Mouse (Mus musculus) lung, postnatal 25 days (tissue): ENCODE data around the gene Paox.
"Not testable (repeated sequence)": the region's sequence is repeated elsewhere in the genome, so short reads cannot be mapped to it uniquely, and the experiment has no call there.

ENCODE experiments used
- DNase-seq: peaks from one replicate; pipeline ENCODE4 v3.0.0; 2022; ENCODE audit warnings: low spot score

Gene Paox

DNA sequence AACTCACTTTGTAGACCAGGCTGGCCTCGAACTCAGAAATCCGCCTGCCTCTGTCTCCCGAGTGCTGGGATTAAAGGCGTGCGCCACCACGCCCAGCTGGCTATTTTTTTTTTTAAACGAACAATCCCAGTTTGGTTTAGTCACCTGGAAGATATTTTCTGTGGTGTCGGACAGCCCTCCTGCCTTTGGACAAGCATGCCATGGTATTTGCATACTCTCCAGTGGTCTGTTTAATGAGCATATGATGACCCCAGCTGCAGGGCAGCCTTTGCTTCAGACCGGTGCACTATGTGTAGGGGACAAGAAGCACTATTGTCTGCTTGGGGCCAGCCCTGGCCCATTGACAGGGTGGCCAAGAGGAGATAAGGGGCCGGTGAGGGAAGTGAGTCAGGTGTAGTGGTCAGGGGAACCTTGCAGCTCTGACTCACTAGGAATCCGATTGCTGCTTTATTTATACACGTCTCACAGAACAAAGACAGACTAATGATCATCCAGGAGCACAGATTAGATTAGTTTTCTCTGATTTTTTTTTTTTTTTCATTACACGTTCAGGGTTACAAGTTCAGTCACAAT lies 5.8 kb downstream of the Paox start:
- DNase-seq: no peak

DNA sequence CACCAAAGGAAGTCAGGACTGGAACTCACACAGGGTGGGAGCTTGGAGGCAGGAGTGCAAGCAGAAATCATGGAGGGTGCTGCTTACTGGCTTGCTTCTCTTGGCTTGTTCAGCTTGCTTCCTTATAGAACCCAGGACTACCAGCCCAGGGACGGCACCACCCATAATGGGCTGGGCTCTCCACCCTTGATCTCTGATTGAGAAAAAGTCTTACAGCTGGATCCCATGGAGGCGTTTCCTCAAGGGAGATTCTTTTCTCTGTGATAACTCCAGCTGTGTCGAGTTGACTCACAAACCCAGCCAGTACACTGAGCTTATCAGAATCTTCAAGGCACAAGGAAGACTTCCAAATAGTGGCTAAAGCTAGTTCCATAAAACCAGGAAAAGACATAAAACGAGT lies 7.2 kb downstream of the Paox start:
- DNase-seq: no peak

DNA sequence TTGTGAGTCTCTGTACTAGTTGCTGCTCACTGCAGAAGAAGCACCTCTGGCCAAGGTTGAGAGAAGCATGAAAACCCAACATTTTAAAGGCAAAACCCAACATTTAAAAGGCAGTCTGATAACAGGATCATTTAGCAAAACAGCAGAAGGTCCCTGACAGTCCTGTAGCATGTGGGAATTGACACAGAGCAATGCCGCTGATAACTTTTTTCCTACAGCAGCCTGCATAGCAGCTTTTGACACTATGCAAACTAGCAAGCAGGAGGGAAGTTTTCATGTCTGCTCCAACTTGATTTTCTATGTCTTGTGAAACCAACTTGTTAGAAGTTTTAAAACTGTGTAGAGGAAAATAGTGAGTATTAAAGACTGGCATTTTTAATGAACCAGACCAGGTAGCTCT lies 8.8 kb downstream of the Paox start:
- DNase-seq: no peak

DNA sequence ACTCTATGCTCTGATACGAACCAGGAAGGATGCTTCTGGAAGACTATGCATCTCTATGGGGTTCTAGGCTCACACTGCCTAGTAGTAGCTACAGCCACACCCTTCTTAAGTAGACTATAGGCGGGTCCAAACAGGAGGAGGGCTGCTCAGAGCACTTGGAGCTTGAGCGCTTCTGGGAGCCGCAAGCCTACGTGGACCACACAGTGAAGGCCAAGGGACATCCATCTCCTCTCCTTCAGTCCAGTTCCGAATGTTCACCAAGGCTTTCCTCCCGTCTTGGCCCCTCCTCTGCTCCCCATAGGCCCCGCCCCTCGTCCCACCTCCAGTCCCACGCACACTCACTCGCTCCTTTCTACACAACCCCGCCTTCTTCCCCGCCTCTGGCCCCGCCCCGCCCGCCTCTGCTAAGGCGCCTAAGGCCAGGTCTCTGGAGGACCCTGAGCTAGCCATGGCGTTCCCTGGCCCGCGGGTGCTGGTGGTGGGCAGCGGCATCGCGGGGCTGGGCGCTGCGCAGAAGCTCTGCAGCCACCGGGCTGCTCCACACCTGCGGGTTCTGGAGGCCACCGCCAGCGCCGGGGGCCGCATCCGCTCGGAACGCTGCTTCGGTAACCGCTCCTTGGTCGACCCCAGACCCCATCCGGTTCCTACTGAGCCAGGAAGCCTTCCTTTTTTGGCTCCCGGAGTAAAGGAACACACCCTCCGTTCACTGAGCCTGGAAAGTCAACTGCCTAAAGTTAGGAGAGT lies 9.9 kb downstream of the Paox start:
- peak; percentile 95 for DNase-seq

DNA sequence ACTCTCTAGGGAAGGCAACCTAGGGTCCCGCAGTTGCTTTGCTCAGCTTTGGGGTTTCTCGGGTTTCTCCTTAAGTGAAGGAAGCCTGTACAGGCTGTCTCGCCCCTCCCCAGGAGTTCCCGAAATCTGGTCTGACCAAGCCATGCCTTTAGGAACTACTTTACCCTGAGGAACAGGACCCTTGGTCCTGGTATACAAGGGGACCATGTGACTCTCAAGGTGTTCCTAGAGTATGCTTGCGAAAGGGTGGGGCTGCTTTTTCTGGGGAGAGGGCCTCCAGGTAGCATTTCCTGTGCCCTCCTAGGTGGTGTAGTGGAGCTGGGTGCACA lies 10.4 kb downstream of the Paox start:
- peak; percentile 22 for DNase-seq

DNA sequence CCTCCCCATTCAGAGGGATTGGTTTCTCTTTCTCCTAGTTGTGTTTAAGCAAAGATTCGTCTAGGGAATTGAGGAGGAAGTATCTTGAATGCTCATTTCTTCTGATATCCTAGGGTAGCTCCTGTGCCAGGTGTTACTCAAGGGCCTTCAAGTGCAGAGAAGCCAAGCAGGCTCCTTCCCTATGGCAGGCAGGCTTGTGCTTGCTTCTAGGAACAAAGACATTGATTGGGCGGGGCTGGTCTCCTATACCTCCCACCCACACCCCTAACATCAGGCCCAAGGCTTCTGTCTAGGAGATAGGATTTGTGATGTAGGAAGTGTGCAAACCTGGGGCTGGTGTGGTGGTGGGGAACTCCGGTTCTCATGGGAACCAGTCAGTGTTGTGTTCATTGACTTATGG lies 11.3 kb downstream of the Paox start:
- no peak for DNase-seq

DNA sequence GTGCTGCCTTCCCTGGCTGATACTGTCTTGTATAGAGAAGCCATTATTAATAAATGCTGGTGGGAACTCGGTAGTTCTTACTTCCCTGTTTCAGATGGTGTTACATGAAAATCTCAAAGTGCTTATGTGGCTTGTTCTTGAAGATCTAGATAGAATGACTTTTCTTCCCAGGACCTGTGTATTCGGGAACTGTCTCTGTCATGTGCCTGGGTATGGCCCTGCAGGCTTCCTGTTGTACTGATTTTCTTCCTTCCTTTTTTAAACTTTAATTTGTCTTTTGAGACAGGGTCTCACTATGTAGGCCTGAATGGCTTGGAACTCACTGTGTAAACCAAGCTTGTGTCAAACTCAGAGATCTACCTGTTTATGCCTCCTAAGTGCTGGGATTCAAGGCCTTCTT lies 12.3 kb downstream of the Paox start:
- DNase-seq: no peak

DNA sequence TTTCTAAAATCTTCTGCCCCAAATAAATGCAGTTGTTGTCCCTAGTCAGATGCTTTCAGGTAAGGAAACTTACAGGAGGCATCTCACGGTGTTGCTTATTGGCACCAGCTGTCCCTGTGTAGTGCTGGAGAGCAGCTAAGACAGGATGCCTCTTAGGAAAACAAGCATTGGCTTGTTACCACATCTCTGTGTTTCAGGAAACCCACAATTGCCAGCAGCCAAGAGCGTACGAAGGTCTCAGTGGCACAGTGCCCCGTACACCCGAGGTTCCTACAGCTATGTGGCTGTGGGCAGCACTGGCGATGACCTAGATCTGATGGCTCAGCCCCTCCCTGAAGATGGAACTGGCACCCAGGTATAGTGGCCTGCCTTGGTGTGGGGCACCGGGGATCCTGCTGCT lies 16.6 kb downstream of the Paox start:
- not testable (repeated sequence) for DNase-seq

DNA sequence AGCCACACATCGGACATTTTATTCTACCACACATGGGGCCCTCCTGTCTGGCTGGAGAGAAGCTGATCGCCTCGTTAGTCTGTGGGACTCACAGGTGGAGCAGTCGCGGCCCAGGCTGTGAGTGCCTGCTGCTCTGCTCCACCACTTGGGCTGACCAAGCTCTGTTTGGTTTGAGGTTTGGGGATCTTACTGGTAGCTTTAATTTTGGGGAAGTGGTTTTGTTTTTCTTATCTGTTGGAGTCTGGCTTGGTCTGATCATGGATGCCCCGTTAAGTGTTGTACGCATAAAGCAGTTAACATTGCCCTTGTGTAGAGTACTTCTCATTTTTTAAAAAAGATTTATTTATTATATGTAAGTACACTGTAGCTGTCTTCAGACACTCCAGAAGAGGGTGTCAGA lies 18.4 kb downstream of the Paox start:
- DNase-seq: not testable (repeated sequence)

DNA sequence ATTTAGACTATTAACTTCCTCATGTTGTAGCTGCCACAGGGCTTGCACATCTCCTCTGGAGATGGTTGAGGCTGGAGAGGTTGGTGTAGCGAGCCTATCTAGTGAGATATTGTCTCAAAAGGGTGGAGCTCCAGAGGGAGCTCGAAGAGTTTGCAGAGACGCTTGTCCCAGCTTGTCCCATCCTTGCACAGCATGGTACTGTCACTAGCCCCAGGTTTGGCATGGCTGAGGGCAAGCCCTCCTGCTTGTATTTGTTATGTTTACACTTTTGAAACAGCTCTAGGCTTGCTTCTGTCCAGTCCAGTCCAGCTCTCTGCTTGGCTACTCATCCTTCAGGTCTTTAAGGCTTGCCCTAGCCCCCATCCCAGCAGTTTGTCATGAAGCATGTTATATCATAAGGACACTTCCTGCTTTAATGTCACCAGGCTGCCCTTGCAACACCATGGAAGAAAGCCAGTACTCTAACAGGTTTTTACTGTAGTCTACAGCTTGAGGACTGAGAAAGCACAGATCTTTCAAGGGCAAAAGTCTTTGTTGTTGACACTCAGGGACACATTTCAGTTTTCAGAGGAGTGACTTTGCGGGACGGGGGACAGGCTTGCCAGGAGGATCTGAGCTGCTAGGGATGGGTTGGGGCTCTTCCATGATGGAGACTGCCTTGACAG lies 19.6 kb downstream of the Paox start:
- no peak for DNase-seq

DNA sequence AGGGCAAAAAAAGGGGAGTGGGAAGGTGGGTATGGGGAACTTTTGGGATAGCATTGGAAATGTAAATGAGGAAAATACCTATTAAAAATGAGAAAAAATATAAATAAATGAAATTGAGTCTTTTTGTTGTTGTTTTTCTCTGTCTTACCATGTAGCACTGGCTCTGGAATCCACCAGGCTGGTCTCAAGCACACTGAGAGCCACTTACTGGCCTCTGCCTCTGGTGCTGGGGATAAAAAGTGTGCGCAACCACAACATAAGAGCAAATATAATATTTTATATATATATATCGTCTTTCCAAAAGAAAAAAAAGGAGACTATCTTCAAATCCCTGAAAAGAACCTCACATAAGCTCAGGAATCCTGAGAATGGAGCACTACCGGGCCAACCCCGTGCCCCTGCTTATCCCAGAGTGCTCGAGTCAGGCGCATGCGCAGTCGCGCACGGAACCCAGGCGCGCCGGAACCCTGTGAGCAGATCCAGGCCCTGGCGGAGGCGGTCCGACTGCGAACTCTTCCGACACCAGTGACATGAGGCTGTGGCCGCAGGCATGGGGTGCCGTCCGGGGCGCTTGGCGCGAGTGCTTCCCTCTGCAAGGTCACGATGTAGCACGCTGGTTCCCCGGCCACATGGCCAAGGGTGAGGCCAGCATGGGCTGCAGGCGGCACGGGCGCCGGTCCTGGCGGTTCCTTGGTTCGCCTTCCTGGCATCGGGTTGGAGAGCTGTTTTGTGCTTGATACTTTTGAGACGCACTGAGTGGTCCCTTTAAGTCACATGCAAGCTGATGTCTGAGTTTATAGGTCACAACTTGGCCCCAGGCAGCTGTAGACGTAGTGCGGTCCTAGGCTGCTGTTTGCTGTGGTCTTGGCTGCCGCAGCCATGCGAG lies 21.8 kb downstream of the Paox start, which contains the start of gene Mtg1:
Gene Mtg1 (plus strand): TSS at position 430 of the 886 bp plus-strand sequence.
- peak; percentile 95 for DNase-seq

DNA sequence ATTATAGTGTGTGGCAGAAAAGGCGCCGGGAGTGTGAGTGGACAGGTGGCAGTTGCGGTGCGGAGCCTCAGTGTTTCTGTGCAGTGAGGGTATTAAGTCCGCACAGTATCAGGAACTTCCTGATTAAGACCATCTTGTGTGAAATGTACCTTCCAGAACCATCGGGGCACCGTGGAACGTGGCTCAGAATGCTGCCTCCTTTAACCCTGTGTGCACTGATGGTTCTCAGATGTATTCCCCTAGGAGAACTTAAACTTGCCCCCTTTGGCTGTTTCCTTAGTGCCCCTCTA lies 22.4 kb downstream of the Paox start:
- DNase-seq: no peak

DNA sequence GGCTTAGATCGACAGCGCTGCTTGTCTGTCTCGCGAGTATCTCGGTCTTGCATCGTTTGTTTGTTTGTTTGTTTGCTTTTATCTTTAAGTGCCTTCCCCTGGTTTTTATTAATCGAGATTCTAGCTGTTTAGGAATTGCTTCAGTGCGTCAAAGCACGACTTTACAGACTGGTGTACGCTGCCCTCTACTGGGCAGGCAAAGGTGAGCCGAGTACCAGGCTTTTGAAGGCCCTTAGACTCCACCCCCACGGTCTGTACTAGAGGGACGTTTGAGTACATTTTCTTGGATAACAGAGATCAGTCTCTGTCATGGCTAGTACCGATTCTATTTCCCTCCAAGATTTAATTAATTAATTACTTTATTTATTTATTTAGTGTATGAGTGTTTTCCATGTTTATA lies 25.8 kb downstream of the Paox start:
- peak; percentile 78 for DNase-seq

DNA sequence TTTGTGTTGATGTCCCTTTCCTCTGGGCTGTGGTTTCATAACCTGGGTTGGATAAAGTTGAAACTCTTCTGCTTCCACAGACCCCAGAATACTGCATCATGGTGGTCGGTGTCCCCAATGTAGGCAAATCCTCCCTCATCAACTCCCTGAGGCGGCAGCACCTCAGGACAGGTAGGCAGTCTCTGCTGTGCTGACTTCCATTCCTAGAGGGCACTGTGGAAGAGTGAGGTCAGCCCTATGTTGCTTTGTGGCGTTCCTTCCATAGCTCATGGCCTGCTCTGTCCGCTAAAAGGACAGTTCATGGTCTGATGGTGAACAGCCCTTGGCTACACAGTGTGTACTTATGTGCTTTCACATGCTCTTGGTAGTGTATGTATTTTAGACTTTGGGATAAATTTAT lies 29.0 kb downstream of the Paox start:
- no peak for DNase-seq

DNA sequence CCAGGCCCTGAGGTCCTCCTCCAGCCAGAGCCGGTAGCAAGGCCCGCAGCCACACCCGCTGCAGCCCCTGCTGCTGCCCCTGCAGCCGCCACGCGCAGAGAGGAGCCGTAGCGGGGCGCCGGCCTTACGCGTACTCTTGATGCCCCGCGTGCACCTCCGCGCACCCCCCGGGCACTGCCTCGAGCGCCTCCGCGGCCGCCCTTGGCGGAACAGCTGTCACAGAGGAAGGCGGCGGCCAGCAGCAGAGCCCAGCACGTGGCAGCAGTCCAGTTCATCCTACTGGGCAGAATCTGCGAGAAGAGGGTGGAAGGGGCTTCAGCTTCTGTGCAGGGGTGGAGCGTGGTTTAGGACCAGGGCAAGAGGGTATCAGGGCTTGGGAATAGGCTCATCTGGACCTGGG lies 37.8 kb downstream of the Paox start:
- no peak for DNase-seq

DNA sequence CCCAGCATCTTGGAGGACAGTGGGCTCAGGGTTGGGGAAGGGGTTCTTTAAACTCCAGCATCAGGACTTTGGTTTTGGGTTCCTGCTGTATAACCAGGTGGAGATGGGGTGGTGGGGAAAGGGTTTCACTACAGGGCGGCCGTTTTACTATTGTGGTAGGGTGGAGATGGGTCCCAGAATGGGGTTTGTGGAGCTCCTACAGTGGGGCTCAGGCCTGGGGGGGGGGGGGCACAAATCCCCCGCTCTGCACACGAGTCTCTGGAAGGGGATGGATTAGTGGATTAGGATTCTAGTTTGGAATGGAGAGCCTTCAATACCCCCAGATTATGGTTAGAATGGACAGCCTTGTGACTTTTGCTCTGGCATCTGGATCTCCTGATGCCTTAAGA lies 38.2 kb downstream of the Paox start:
- DNase-seq: no peak

DNA sequence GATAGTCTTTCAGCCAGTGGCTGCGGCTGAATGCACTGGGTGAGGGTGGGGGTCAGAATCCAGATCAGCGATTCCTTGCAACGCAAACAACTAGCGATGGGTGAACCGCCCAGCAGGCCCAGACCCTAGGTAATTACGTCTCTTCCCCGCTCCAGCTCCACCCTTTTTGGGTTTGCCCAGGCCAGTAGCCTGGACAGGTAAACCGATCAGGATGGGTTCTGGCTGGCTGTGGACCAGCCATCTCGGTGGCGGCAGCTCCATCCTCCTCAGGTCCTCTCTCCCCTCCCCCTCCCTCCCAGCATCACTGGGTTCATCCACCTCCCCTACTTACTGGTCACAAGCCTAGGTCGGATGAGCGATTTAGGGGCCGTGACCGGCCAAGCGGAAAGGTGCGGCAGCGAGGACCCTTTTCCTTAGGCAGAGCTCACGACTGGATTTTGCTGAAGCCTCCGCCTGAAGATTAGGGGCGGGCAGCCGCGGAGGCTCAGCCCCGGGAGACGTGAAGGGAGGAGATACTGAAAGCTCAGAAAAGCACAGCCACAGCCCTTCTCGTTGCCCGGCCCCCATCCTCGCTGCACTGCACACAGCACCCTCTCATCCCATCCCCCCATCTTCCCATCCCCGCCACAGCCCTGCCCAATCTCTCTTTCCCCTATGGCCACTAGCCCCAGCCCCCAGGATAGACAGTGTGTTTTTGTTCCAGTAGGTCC lies 38.8 kb downstream of the Paox start, which contains the start of gene Sprn:
Gene Sprn (minus strand): TSS at position 660 of the 710 bp plus-strand sequence.
- DNase-seq: no peak

DNA sequence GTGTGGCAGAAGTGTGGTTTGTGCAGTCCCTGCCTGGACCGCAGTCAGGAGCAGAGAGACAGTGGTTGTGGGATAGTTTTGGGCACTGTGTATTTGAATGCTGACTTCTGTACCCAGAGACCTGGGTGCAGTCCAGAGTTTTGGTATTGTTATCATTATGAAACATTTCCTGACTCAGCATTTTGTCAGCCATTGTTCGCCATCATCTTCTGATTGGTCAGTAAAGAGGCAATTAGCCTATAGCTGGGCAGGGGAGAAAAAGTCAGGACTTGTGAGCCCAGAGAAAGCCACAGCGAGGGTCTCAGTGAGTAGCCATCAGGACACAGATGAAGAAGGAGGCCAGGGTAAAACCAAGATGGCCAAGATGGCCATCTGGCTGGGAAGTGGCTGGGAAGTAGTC lies 44.8 kb downstream of the Paox start:
- no peak for DNase-seq

DNA sequence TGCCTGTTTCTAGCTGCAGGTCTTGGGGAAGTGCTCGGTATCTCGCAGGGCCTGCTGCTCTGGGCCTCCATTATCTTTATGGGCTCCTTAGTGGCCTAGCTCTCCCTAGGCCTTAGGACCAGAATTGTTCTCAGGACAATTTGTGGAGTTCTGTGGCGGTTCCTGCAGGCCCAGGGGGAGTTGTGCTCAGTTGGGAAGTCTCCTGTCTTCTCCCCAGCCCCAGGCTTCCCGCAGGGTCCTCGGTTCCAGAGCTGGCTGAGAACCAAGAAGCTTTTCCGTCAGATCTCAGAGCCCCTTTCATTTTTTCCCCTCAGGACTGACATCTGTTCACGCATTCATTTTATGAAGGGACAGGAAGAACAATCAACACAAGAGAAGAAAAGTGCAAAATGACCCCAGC lies 49.1 kb downstream of the Paox start, which contains the start of gene Olfr522:
Gene Olfr522 (minus strand): TSS at position 101 of the 400 bp plus-strand sequence.
- DNase-seq: no peak

DNA sequence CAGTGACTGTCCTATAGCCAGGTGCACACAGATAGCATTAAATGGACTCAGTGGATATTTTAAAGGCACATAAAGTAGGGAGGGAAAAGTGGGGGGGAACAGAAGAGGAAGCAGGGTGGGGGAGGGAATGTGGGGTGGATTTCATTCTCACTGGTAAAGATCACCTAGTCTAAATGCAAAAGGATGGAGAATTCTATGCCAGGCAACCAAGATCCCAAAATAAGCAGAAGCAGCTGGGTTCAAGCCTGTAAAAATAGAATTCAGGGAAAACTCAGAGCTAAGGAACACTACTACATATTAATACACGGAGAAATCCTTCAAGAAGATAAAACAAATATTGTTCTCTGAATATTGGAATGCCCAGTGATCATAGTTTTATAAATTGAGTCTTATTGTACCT lies 52.4 kb downstream of the Paox start:
- no peak for DNase-seq

DNA sequence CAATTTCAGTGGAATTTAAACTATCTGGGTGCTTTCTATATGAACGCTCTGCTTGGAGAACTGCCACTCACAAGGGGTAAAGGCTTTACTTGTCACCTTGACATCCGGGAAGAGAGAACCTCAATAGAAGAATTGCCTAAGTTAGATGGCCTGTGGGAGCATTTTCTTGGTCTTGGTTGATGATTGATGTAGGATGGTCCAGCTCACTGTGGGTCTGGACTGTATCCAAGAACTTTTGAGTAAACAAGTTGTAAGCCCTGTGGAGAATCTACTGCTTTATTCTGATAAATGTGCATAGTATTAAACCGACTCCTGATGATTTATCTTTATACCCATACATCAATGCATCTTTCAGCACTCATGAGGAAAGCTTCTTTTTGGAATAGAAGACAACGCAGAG lies 53.8 kb downstream of the Paox start:
- no peak for DNase-seq

DNA sequence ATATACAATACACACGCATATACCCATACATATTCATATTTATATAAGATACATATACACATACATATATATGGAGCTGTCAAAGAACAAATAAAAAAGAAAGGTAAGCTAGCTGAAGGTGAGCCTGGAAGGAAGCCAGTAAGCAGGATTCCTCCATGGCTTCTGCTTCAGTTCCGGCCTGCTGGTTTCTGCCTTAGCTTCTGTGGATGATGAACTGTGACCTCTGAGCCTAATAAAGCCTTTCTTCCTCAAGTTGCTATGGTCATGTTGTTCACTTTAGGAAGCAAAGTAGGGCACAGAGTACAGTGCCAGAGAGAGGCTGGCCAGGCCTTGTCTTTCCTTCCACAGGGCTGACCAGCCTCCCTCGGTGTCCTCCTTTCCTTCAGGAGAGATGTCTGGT lies 55.3 kb downstream of the Paox start:
- no peak for DNase-seq
